Mouse (Mus musculus) myocyte (in vitro differentiated cells): ENCODE data around the gene Arl4c. TPM values are rescaled to one million over a fixed set of nuclear protein-coding genes. Genes with fewer than 3 reads are reported as not detected.
A peak's percentile ranks its signal among the peaks of the same experiment; 100 is the strongest.

Source experiments
- H3K27me3 ChIP-seq: one replicate; pipeline ENCODE4 v1.6.1; 2011; ENCODE audit not compliant: control insufficient read depth, insufficient read depth, insufficient read length
- H3K36me3 ChIP-seq: one replicate; pipeline ENCODE4 v1.6.1; 2011; ENCODE audit not compliant: control insufficient read depth, insufficient read depth
- H3K4me2 ChIP-seq: one replicate; pipeline ENCODE4 v1.6.1; 2011; ENCODE audit warnings: low read depth, control low read depth
- H3K4me3 ChIP-seq: one replicate; pipeline ENCODE4 v1.5.1; 2011; ENCODE audit warnings: mild to moderate bottlenecking, control low read depth, moderate library complexity
- H3K79me2 ChIP-seq: one replicate; pipeline ENCODE4 v1.6.1; 2011; ENCODE audit not compliant: control insufficient read depth, insufficient read depth
- H3ac ChIP-seq: one replicate; pipeline ENCODE4 v1.6.1; 2011; ENCODE audit not compliant: control insufficient read depth, insufficient read length
- CEBPB ChIP-seq: IDR thresholded peaks from 2 replicates; pipeline ENCODE4 v1.6.1; 2011; ENCODE audit warnings: mild to moderate bottlenecking, moderate library complexity; ENCODE audit not compliant: poor library complexity, insufficient read depth, severe bottlenecking
- E2F4 ChIP-seq: IDR thresholded peaks from one replicate; pipeline ENCODE4 v1.6.1; 2011; ENCODE audit warnings: mild to moderate bottlenecking, control low read depth, moderate library complexity; ENCODE audit not compliant: insufficient read depth
- MAX ChIP-seq: IDR thresholded peaks from one replicate; pipeline ENCODE4 v1.6.1; 2011; ENCODE audit warnings: low read depth, mild to moderate bottlenecking, control low read depth
- MYOD1 ChIP-seq, 3 experiments: IDR thresholded peaks; one replicate each; pipeline ENCODE4 v1.6.1; 2011; ENCODE audit warnings: control low read depth in 2 of 3, low read depth in 2 of 3, mild to moderate bottlenecking in 2 of 3, moderate library complexity in 1 of 3; ENCODE audit not compliant: insufficient read length in 2 of 3, control insufficient read depth in 1 of 3
- MYOG ChIP-seq, 3 experiments: IDR thresholded peaks; one replicate each; pipeline ENCODE4 v1.6.1; 2011; ENCODE audit warnings: control low read depth in 2 of 3, low read depth in 2 of 3, mild to moderate bottlenecking in 2 of 3; ENCODE audit not compliant: insufficient read length in 2 of 3, control insufficient read depth in 1 of 3, insufficient read depth in 1 of 3
- POLR2A ChIP-seq: IDR thresholded peaks from one replicate; pipeline ENCODE4 v1.6.1; 2011; ENCODE audit warnings: low read depth, mild to moderate bottlenecking, control low read depth, moderate library complexity; ENCODE audit not compliant: insufficient read length
- POLR2AphosphoS2 ChIP-seq: IDR thresholded peaks from one replicate; pipeline ENCODE4 v1.6.1; 2011; ENCODE audit warnings: low read depth, control low read depth; ENCODE audit not compliant: insufficient read length
- REST ChIP-seq: IDR thresholded peaks from one replicate; pipeline ENCODE4 v1.6.1; 2011; ENCODE audit warnings: mild to moderate bottlenecking, control low read depth, moderate library complexity; ENCODE audit not compliant: insufficient read depth, insufficient read length
- SRF ChIP-seq: IDR thresholded peaks from one replicate; pipeline ENCODE4 v1.6.1; 2011; ENCODE audit warnings: low read depth; ENCODE audit not compliant: control insufficient read depth, insufficient read length
- TCF12 ChIP-seq: IDR thresholded peaks from one replicate; pipeline ENCODE4 v1.6.1; 2011; ENCODE audit warnings: mild to moderate bottlenecking, control low read depth; ENCODE audit not compliant: poor library complexity, insufficient read depth, severe bottlenecking
- TCF3 ChIP-seq: IDR thresholded peaks from one replicate; pipeline ENCODE4 v1.6.1; 2011; ENCODE audit warnings: low read depth, control low read depth; ENCODE audit not compliant: insufficient read length
- USF1 ChIP-seq: IDR thresholded peaks from one replicate; pipeline ENCODE4 v1.6.1; 2011; ENCODE audit warnings: low read depth, mild to moderate bottlenecking, control low read depth, moderate library complexity
- polyA plus RNA-seq: library from polyadenylated mRNA; unstranded; fragments of >200 nt; fragmentation: generic; extraction: Trizol; gene quantifications from one replicate; pipeline ENCODE4 v1.2.1, GENCODE M21; 2012; ENCODE audit warnings: missing spikeins

The Arl4c gene
- polyA plus RNA-seq, 1 experiment, result 25.2 TPM

- no peaks in the 10 kb centered on the region for H3K36me3 ChIP-seq
- no peak overlapping the region for H3K4me2 ChIP-seq
- H3K4me3 ChIP-seq, result no peak overlapping the region
- H3K27me3 ChIP-seq, result no peaks in the 10 kb centered on the region
- no peak overlapping the region for H3ac ChIP-seq
- no peak for TF ChIP-seq E2F4
- TF ChIP-seq MAX, result no peak
- TF ChIP-seq POLR2A, result no peak
- no peak for TF ChIP-seq MYOG (IDR thresholded peaks at IDR 0.05; ENCODE audit: control insufficient read depth in 1 of 3, insufficient read depth in 1 of 3, insufficient read length in 2 of 3, low read depth in 2 of 3)
- no peak for TF ChIP-seq CEBPB
- no peak for TF ChIP-seq MYOD1 (IDR thresholded peaks at IDR 0.05; ENCODE audit: control insufficient read depth in 1 of 3, insufficient read length in 2 of 3, low read depth in 2 of 3)
- TF ChIP-seq TCF3, result no peak
- TF ChIP-seq REST, result no peak
- no peak for TF ChIP-seq POLR2AphosphoS2
- TF ChIP-seq USF1, result no peak
- no peak for TF ChIP-seq TCF12
- no peak for TF ChIP-seq SRF
- H3K79me2 ChIP-seq, result no peaks in the 10 kb centered on the region
Observed at GRCm38 (mm10) chr1:88749106-88749505, 47.1 kb upstream of the Arl4c start.

- no peak overlapping the region for H3K4me3 ChIP-seq
- no peak overlapping the region for H3K4me2 ChIP-seq
- TF ChIP-seq E2F4 (peak; percentile 91), POLR2A (no peak)
- no peaks in the 10 kb centered on the region for H3K36me3 ChIP-seq
- H3ac ChIP-seq, result no peak overlapping the region
- no peaks in the 10 kb centered on the region for H3K27me3 ChIP-seq
- H3K79me2 ChIP-seq, result no peaks in the 10 kb centered on the region
Observed at GRCm38 (mm10) chr1:88745256-88745655, 43.2 kb upstream of the Arl4c start.

- no peaks in the 10 kb centered on the region for H3K36me3 ChIP-seq
- no peak overlapping the region for H3ac ChIP-seq
- H3K4me2 ChIP-seq, result no peak overlapping the region
- no peaks in the 10 kb centered on the region for H3K27me3 ChIP-seq
- H3K4me3 ChIP-seq, result no peak overlapping the region
- no peak for TF ChIP-seq POLR2AphosphoS2
- no peak for TF ChIP-seq MYOD1 (IDR thresholded peaks at IDR 0.05; ENCODE audit: control insufficient read depth in 1 of 3, insufficient read length in 2 of 3, low read depth in 2 of 3)
- TF ChIP-seq POLR2A, result no peak
- no peak for TF ChIP-seq CEBPB
- TF ChIP-seq TCF12, result no peak
- TF ChIP-seq USF1, result no peak
- no peak for TF ChIP-seq E2F4
- TF ChIP-seq MYOG (IDR thresholded peaks at IDR 0.05; ENCODE audit: control insufficient read depth in 1 of 3, insufficient read depth in 1 of 3, insufficient read length in 2 of 3, low read depth in 2 of 3), result no peak
- no peak for TF ChIP-seq REST
- no peak for TF ChIP-seq SRF
- no peak for TF ChIP-seq TCF3
- TF ChIP-seq MAX, result no peak
- H3K79me2 ChIP-seq, result no peaks in the 10 kb centered on the region
Observed at GRCm38 (mm10) chr1:88744261-88744660, 42.2 kb upstream of the Arl4c start.

DNA sequence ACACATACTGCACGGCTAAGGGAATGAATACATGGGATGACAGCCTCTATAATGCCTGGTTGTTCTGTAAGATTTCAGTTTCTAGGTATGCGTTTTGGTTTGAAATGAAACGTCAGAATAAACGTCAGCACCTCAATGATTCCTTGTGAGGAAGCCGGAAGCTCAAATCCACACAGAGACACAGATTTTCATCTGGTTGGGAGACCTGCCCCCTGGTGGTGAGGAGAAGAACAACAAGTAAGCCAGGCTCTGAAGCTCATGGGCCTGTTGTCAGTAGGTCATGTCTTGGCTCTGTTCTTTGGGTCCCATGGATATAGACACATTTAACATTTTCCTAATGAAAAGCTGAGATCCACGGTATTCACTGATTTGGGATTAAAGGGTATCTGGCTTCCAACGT lies 40.4 kb upstream of the Arl4c start:
- Histone ChIP-seq H3K27me3 (no peaks in the 10 kb centered on the region), H3ac (no peak overlapping the region), H3K36me3 (no peaks in the 10 kb centered on the region), H3K4me2 (no peak overlapping the region), H3K79me2 (no peaks in the 10 kb centered on the region), H3K4me3 (no peak overlapping the region)
- no peak for TF ChIP-seq MYOD1 (IDR thresholded peaks at IDR 0.05; ENCODE audit: control insufficient read depth in 1 of 3, insufficient read length in 2 of 3, low read depth in 2 of 3)
- no peak for TF ChIP-seq POLR2AphosphoS2
- TF ChIP-seq TCF12, result no peak
- TF ChIP-seq E2F4, result no peak
- TF ChIP-seq SRF, result no peak
- TF ChIP-seq MAX, result no peak
- TF ChIP-seq POLR2A, result no peak
- TF ChIP-seq TCF3, result no peak

GRCm38 (mm10) chr1:88739546-88739945 lies 37.5 kb upstream of the Arl4c start:
- Histone ChIP-seq H3K4me3 (no peak overlapping the region), H3K27me3 (no peaks in the 10 kb centered on the region), H3ac (no peak overlapping the region), H3K79me2 (no peaks in the 10 kb centered on the region), H3K4me2 (no peak overlapping the region), H3K36me3 (no peaks in the 10 kb centered on the region)
- TF ChIP-seq E2F4, result no peak
- no peak for TF ChIP-seq SRF
- no peak for TF ChIP-seq POLR2A
- TF ChIP-seq TCF12, result no peak
- TF ChIP-seq REST, result no peak
- no peak for TF ChIP-seq MAX
- no peak for TF ChIP-seq POLR2AphosphoS2
- no peak for TF ChIP-seq TCF3
- no peak for TF ChIP-seq CEBPB
- no peak for TF ChIP-seq MYOG (IDR thresholded peaks at IDR 0.05; ENCODE audit: control insufficient read depth in 1 of 3, insufficient read depth in 1 of 3, insufficient read length in 2 of 3, low read depth in 2 of 3)
- no peak for TF ChIP-seq USF1
- no peak for TF ChIP-seq MYOD1 (IDR thresholded peaks at IDR 0.05; ENCODE audit: control insufficient read depth in 1 of 3, insufficient read length in 2 of 3, low read depth in 2 of 3)
